Mouse (Mus musculus): ENCODE data around the gene C2cd5.

GRCm38 (mm10) chr6:143095126-143095525 lies 4.8 kb downstream of the C2cd5 start:
- TF ChIP-seq POLR2A (IDR thresholded peaks at IDR 0.05; ENCODE audit: control insufficient read depth in 1 of 2, insufficient read depth in 1 of 2, low read depth in 1 of 2, low read length in 2 of 2, poor library complexity in 1 of 2) (no peak), GATA1 (IDR thresholded peaks at IDR 0.05; ENCODE audit: low read depth, low read length) (no peak)
